Mouse (Mus musculus): ENCODE results near the gene Hmgxb4. TPM values are rescaled to one million over a fixed set of nuclear protein-coding genes. Genes with fewer than 3 reads are reported as not detected.

Hmgxb4 gene
- polyA plus RNA-seq (2015; fragmentation: Nextera tagmentation; extraction: Ambion mirVana), result 12.9 and 15.2 TPM in 2 replicates

GRCm38 (mm10) chr8:74993081-74993474, at the start of gene Hmgxb4:
Gene Hmgxb4, plus strand, starts transcription at chr8:74993356.

GRCm38 (mm10) chr8:75033511-75034243, 40.5 kb downstream of the Hmgxb4 start, which contains the start of gene Tom1:
Gene Tom1, plus strand, starts transcription at chr8:75033705.

Other genes with a start within 250 kb of the Hmgxb4 start
- 0.66 TPM in 1 of 2 replicates, not detected in the other for gene Isx, start 120.2 kb upstream of the Hmgxb4 start, polyA plus RNA-seq (2015; fragmentation: Nextera tagmentation; extraction: Ambion mirVana)
- gene Tom1, start 40.3 kb downstream of the Hmgxb4 start, polyA plus RNA-seq (2015; fragmentation: Nextera tagmentation; extraction: Ambion mirVana), result 23.3 and 24.6 TPM in 2 replicates
- 51.2 and 76.2 TPM in 2 replicates for gene Hmox1, start 100.3 kb downstream of the Hmgxb4 start, polyA plus RNA-seq (2015; fragmentation: Nextera tagmentation; extraction: Ambion mirVana)
- 30.0 and 38.8 TPM in 2 replicates for gene Mcm5, start 116.2 kb downstream of the Hmgxb4 start, polyA plus RNA-seq (2015; fragmentation: Nextera tagmentation; extraction: Ambion mirVana)
- 0.69 and 0.79 TPM in 2 replicates for gene Rasd2, start 220.6 kb downstream of the Hmgxb4 start, polyA plus RNA-seq (2015; fragmentation: Nextera tagmentation; extraction: Ambion mirVana)